Mouse (Mus musculus): ENCODE results near the gene Mms19.

DNA sequence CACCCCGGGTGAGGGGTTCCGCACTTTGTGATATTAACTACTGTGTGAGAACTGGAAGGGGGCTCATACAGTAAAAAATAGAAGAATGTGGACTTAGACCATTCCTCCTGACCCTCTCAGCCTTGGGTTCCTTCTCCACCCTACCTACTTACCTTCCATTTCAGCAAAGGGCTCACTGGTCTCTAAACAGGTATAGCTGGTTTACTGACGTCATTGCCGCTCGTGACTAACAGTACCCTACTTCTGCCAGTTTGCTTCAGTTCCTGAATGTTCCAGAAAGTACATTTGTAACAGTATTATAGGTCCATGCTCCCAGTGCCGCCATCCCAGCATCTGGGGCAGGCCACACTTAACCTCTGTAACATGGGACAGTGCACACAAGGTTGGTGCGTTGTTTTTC is 13.1 kb upstream of the Mms19 start:
- TF ChIP-seq CTCF (IDR thresholded peaks at IDR 0.05; ENCODE audit: low read depth, low read length) (no peak), POLR2A (IDR thresholded peaks at IDR 0.05; ENCODE audit: extremely low read depth, insufficient read depth, low read length) (no peak)
